Mouse (Mus musculus) kidney, adult 11 months (tissue): Measurements from ENCODE around the gene Gm8453.
"Not testable (repeated sequence)": the region's sequence is repeated elsewhere in the genome, so short reads cannot be mapped to it uniquely, and the experiment has no call there.

Experiments used
- DNase-seq: peaks from one replicate; pipeline ENCODE4 v3.0.0; 2022

The Gm8453 gene

GRCm38 (mm10) chr7:22229384-22229783, at the start of gene Gm8453:
Gm8453 (minus strand) TSS chr7:22229484.
- not testable (repeated sequence) for DNase-seq

- not testable (repeated sequence) for DNase-seq
Observed at GRCm38 (mm10) chr7:22201164-22201563, 28.1 kb downstream of the Gm8453 start, which contains the start of gene Gm8653. Gm8653 (minus strand) TSS chr7:22201264.

- not testable (repeated sequence) for DNase-seq
Observed at GRCm38 (mm10) chr7:22189077-22189476, 40.2 kb downstream of the Gm8453 start, which contains the start of gene Vmn1r143. Vmn1r143 (plus strand) TSS chr7:22189377.
